Mouse (Mus musculus): ENCODE results near the gene Zfp646.
"Not testable (repeated sequence)": the region's sequence is repeated elsewhere in the genome, so short reads cannot be mapped to it uniquely, and the experiment has no call there.

The Zfp646 gene

DNA sequence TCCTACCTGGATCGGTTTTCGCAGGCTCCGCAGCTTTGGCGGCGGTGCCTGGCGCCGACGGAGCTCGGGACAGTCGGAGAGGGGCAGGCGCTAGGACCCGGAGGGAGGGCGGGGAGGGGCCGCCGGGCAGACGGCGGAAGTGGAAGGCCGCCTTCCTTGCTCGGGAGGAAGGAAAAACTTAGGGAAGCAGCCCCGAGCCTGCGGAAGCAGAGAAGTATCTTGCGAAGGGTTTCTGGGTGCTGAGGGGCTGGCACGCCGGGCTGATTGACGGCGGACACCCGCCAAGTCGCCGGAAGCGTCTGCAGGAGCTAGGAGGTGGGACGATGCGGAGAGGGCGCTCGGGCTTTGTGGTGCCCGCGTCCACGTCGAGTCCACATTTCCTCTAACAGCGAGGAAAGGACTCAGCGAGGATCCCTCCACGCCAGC, at the start of gene Zfp646:
TSS of gene Zfp646 (plus strand) at position 181 of the 426 bp plus-strand sequence.
- peak; percentile 70 to 71 for DNase-seq (ENCODE audit: low spot score in 2 of 2)

DNA sequence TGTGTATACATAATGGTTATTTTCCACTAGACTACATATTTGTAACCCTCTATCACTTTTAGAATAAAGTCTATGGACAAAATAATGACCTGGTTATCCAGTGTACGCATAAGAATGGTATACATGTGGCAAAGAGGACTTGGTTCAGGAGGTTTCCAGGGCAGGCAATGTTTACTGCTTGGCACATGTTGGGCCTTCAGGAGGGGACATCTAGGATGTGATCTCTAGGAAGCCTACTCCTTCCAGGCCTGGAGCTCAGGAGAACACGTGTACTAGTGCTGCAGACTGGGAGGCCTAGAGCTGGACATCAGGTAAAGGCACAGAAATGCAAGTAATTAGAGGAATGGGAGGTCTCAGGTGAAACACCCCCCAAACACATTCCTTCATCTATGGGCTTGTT, 40.5 kb upstream of the Zfp646 start:
- DNase-seq (ENCODE audit: low spot score in 2 of 2) = no peak

DNA sequence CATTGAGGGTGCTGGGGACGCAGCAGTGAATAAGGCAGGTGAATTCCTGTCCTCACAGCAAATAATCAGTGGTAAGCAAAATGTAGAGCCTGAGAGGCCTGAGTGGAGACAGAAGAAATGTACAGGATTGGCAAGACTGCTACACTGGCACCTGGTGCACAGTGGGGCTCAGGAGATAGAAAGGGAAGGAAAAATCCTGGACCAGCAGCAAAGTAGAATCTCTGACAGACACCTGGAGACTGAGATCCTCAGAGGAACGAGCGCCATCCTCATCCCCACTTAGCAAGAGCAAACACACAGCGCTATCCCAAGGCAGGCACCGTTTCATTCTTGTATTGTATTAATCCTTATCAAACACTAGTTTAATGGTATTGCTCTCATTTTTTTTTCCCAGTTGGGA, 38.5 kb upstream of the Zfp646 start:
- no peak for DNase-seq (ENCODE audit: low spot score in 2 of 2)

DNA sequence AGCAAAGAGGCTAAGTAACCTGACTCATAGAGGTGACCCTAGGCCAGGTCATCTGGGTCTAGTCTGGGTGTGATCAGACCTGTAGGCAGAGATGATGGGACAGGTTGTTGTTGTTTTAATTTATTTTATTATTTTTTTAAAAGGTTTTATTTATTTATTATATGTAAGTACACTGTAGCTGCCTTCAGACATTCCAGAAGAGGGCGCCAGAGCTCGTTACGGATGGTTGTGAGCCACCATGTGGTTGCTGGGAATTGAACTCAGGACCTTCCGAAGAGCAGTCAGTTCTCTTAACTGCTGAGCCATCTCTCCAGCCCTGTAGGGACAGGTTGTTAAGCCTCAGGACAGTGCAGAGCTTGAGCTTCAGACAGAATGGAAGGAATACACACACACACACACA, 38.1 kb upstream of the Zfp646 start:
- not testable (repeated sequence) for DNase-seq (ENCODE audit: low spot score in 2 of 2)

DNA sequence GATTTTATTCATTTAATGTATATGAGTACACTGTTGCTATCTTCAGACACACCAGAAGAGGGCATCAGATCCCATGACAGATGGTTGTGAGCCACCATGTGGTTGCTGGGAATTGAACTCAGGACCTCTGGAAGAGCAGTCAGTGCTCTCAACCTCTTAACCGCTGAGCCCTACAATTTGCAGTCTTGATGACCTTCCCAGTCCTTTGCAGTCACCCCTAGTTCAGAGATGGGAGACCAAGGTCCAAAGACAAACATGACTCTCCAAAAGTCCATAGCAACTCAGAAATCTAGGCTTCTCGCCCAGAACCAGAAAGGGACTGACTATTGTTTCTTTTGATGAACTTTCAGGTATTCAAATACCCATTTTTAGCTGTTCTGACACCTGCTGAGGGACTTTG, 36.0 kb upstream of the Zfp646 start:
- DNase-seq (ENCODE audit: low spot score in 2 of 2) = not testable (repeated sequence)

DNA sequence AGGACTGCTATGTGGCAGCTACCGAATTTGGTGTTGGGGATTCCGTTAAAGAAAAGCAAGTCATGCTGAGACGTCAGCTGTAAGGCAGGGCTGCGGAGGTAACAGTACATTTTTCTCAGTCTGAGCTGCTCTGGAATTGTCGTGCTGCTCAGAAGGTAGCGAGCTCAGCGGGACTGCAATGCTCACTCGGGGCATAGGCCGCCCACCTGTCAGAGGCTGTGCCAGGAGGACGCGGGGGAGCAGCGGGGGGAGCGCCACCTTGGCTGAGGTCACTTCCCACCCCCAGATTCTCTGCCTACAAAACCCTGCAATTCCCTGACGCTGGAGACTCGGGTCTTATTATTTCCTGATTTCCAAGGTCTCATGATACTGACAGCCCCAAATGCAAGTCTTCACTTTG, 35.1 kb upstream of the Zfp646 start:
- DNase-seq (ENCODE audit: low spot score in 2 of 2) = no peak

DNA sequence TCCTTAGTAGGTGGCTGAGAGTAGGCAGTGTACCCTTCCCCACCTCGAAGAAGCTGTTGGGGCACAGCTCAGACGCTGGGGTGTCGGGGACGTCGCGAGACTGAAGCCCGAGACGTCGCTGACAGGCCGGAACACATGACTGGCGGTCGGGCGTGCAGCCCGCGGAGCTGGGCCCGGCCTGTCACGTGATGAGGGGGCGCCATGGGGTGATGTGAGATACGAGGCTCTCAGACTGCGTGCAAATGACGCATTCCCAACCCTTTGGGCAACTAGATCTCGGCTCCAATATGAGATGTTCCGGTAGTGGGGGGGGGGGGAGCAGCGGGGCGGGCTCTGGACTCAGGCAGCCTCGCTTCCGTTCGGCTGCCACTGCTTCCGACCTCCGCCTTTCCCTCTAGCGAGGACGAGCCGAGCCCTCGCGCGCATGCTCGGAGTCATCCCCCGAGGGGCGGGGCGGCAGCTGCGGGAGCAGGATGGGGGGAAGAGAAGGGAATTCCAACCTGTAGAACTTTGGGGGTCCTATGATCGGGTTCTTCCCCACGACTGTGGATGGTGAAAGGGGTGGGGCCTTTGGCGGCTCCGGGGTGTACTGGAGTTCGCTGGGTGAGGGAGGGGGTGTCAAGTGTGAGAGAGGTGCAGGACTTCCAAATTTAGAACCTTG, 34.6 kb upstream of the Zfp646 start:
- peak; percentile 93 to 95 for DNase-seq (ENCODE audit: low spot score in 2 of 2)

DNA sequence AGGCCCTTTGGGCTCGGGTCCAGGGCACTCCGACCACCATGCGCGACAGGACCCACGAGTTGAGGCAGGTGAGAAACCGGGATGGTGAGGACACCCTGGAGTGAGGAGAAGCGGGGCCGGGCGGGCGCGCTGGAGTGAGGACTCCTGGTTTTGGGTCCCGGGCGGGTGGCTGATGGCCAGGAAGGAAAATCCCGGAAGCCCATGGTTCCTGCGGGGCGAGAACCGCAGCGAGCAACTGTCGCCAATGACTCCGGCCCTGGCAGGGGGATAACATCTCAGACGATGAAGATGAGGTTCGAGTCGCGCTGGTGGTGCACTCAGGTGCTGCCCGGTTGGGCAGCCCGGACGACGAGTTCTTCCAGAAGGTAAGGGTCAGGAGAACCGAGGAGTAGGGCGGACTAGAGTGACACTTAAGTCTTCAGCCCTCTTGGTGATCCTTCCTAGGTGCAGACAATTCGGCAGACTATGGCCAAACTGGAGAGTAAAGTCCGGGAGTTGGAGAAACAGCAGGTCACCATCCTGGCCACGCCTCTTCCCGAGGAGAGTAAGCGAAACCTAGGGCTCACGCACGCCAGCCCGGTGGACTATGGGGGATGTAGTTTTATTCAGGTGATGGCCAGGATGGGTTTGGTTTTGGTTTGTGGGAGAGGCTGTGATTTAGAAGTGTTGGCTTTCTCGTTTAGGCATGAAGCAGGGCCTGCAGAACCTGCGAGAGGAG, 33.9 kb upstream of the Zfp646 start:
- peak; percentile 82 to 83 for DNase-seq (ENCODE audit: low spot score in 2 of 2)

DNA sequence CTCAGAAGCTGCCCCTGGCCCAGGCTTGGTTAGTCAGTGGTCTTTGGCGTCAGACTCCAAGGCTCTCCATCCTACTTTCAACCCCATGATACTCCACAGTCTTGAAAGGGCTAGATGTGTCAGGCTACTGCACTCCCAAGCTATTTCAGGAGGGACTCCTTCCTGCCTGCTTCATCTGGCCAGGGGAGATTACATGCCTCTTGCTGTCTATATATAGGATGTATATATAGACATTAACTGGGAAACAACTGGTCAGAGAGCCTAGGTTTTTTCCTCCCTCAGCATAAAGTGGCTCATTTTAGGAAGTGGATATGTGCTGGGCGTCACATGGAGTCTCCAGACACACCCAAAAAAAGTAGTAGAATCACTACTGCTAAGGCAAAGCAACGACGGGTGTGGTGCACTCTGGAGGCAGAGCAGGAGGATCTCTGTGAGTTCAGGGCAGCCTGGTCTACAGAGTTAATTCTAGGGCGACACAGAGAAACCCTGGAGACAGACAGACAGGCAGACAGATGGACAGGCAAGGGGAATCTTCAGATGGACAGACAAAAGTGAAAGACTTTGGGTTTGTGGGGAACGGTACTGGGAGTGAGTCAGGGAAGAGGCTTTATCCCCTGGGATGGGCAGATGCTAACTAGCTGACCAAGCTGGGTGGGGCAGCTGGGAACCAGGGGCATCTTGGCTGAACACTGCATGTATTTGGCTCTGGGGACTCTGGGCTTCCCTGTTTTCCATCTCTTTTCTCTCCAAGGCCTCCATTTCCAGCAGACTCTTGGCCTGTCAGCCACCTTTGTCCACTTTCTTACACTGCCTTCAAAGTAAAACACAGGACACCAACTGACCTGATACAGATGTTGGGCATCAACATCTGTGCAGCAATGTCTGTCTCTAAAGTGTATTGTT, 25.8 kb upstream of the Zfp646 start:
- DNase-seq (ENCODE audit: low spot score in 2 of 2) = peak; percentile 34 to 36

DNA sequence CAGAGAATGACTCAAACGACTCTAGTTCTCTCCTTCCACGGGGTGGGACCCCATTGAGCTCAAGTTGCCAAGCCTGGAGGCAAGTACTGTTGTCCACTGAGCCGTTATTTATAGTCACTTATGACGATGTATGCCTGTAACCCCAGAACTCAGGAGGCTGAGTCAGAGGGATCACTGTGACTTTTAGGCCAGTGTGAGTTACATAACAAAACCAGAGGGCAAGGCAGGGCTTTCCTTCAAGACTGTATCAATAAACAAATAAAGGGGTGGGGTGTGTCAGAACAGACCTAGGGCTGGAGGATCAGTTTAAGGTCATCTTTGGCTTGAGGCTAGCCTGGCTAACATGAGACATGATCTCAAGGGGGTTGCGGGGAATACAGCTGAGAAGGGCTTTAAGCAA, 25.1 kb upstream of the Zfp646 start:
- peak; percentile 46 to 61 for DNase-seq (ENCODE audit: low spot score in 2 of 2)

DNA sequence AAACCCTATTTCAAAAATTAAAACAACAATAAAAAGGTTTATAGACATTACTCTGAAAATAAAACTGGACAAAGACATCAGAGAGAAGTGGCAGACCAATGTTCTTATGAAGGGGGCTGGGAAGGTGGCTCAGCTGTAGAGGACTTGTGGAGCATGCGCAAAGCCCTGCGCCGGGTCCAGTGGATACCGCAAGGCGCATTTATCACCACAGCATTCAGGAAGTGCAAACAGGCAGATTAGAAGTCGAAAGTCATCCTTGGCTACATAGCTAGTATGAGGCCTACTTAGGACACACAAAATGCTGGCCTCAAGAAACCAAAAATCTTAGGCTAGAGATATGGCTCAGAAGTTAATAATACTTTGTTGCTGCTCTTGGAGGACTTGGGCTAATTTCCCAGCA, 17.8 kb upstream of the Zfp646 start:
- DNase-seq (ENCODE audit: low spot score in 2 of 2) = no peak

DNA sequence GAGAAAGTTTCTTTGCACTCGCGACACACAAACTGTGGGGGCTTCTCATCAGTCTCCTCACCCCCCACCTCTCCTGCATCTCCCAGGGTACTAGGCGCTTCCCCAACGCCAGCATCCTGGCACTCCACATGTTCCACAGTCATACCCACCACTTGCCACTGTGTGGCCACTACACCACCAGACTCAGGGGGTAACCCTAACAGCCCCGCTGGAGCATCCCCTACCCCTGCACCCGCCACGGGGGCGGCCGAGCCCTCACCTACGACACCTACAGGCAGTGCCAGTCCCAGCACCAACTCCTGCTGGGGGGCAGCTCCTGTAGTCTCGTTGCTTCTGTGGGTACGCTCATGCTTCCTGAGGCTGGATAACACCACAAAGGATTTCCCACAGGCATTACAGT, 9.6 kb upstream of the Zfp646 start:
- DNase-seq (ENCODE audit: low spot score in 2 of 2) = no peak

DNA sequence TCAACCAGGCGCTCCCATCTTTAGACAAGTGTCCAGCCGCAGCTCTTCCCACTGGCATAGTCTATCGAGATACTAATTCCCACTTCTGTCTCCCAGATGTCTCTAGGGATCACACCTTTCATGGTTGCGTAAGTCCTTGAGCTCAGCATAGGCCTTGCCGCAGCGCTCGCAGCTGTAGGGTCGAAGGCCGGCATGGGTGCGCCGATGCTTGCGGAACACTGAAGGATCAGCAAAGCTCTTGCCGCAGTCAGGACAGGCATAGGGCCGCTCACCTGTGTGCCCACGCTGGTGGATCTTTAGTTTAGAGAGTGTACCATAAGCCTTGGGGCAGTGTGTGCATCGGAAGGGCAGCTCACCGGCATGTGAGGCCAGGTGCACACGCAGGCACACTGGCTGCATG, 8.4 kb upstream of the Zfp646 start:
- DNase-seq (ENCODE audit: low spot score in 2 of 2) = no peak

DNA sequence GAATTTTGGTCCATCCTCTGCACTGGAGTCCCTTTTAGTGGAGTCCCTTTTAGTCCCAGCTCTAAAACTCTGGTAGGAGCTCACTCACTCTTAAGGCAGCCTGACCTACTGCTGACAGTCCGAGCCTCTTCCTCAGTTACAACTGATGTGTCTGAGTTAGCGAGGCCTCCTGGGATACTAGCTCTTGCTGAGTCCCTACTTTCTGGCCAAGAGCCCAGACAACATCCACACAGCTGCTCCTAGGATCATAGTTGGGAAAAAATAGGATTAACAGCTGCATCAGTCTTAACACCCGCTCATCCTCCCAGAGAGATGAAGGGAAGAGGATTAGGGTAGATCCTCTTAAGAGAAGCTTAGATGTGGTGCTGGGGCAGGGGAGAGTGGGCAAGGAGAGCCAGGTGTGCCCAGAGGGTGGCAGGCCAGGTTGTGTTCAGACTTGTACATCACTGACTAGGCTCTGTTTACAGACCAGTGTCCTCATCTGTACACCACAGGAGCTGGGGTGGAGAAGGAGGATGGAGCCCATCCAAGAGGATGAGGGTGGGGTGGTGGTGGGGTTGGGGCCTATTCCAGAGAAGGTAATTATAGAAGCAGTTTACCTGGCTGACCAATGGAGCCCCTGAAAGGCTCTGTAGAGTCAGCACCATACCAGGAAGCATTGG, 6.7 kb upstream of the Zfp646 start:
- DNase-seq (ENCODE audit: low spot score in 2 of 2) = peak; percentile 48 to 64

DNA sequence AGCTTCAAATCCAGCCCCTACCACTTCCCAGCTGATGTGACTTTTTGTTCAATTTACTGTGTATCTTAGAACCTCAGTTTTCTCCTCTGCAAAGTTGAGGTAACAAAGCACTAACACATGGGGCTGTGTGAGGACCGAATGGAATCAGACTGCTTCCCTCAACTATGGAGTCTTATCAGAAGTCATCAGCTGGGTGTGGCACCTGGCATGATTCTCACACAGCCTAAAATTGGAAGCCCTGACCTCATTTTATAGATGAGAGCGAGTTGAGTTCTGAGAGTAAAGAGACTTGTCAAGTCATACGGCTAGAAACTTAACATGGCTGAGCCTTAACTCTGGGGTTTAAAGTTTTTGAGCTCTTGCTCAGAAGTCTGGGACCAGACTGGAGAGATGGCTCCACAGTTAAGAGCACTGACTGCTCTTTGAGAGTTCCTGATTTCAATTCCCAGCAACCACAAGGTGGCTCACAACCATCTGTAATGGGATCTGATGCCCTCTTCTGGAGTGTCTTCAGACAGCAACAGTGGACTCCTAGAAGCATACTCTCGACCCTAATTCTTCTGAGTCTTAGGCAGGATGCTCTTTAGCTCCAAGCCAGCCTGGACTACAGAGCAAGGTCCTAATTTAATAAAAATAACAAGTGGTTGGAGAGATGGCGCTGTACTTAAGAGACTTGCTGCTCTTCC, 5.7 kb upstream of the Zfp646 start:
- DNase-seq (ENCODE audit: low spot score in 2 of 2) = no peak

DNA sequence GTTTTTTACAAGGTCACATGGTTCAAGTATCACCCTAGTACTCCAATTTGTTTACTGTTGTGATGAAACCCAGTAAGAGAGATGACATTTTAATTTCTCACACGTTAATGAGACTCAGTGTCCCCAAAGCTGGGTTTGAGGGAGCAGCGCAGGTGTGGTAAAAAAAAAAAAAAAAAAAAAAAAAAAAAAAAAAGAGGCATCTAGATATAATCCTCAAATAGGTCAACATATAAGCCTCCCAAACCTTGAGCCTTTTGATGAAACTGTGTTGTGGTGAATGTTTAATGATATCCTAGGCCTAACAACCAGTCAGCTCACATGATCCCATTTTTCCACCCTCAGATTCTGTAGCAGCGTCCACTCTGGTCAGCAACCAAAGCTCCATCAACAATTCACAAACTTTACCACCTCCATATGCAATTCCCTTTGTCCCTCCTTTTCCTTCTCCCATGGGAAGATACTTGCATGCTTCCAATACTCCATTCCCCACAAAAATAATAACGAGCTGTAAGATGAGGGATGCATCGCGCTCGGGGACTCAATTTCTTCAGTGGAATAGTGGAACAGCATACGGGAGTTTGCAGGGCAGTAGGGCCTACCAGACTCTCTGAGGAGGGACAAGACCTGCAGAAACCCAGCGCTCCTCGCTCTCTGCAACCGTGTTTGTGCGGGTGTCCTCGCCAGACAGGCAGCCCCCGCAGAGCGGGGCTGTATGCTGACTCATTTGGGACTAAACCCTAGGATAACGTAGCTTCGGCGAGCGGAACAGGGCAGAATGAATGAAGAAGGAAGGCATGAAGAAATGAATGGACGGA, 1.0 kb upstream of the Zfp646 start:
- DNase-seq (ENCODE audit: low spot score in 2 of 2) = no peak

DNA sequence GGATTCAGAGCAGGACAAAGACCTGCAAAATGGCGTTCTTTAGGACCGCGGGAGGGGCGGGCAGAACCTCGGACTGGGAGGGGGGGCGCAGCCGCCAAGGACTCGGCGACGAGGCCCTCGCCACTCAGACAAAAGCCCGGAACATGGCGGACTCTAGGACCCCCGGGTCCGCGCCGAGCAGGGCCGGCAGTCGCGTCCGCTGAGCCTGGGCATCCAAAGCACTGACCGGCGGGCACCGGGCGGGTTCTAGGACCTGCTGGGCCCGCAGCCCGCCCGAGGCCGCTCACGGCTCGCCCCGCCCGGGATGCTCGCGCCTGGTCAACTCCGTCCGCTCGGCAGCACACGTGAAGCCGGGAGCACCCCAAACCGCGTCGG, 407 bp upstream of the Zfp646 start:
- DNase-seq (ENCODE audit: low spot score in 2 of 2) = peak; percentile 91

DNA sequence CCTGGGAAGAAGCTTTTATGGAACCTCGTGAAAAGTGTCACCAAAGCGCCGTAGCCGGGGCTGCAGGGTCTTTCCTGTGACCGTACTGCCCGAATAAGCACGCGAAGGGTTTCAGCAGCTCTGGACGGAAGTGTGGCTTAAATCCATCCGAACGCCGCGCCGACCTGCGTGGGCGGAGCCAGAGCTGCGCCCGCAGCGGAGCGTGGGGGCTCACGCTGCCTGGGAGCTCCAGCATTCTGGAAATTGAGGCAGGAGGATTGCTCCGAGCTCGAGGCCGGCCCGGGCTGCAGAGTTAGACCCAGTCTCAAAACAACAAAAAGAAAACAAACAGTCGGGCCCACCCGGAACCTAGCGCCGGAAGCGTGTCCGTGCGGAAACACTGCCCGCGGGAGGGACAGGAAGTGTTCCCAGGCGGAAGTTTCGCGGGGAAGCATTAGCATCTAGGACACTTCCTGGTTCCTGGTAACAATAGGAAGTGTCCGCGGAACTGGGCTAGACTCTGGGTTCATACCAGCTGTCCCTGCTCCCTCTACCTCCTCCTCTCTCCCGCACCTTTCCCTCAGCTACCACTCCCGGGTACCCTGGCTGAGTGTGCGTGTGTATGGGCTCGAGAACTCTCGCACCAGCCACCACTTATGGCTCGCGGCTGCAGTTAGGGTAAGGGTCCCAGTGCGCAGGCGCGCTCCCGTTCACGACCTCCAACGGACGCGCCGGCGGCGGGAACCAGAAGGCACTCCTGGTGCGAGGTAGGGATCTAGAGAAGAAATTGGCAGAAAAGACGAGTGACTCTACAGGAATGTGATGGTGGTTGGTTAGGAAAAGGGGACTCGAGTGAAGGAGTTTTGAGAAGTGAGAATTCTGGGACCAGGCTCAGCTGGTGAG, 687 bp downstream of the Zfp646 start, which contains the start of gene Zfp668:
TSS of gene Zfp668 (minus strand) at position 362 of the 882 bp plus-strand sequence.
- peak; percentile 85 to 90 for DNase-seq (ENCODE audit: low spot score in 2 of 2)

DNA sequence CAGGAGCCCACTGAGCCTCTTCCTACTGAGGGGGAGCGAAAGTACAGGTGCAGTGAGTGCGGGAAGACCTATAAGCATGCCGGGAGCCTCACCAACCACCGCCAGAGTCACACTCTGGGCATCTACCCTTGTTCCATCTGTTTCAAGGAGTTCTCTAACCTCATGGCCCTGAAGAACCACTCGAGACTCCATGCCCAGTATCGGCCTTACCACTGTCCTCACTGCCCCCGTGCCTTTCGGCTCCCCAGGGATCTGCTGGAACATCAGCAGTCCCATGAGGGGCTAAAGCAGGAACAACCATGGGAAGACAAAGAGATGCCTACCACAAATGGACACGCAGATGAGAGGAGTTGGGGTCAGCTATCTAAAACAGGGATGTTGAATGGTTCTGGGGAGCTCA, 3.3 kb downstream of the Zfp646 start:
- DNase-seq (ENCODE audit: low spot score in 2 of 2) = no peak

Data from heart, adult 9 months (tissue).